Mouse (Mus musculus) heart, embryonic 11.5 days (tissue): ENCODE results near the gene Slc16a8. TPM values are rescaled to one million over a fixed set of nuclear protein-coding genes. Genes with fewer than 3 reads are reported as not detected.

Experiments
- ATAC-seq: fragments of 200-750 bp; cut with Nextera tagmentation; replicated peaks from 2 replicates; pipeline ENCODE4 v1.8.0; 2017; ENCODE audit warnings: moderate library complexity; ENCODE audit not compliant: insufficient number of reproducible peaks, low FRiP score, low TSS enrichment
- H3K27ac ChIP-seq: fragments of 300-500 bp; sonication (generic); 2 replicates; pipeline ENCODE4 v1.5.1; 2014; ENCODE audit warnings: mild to moderate bottlenecking, low read depth, low read length
- H3K27me3 ChIP-seq: fragments of 300-500 bp; sonication (generic); 2 replicates; pipeline ENCODE4 v1.6.1; 2014; ENCODE audit warnings: mild to moderate bottlenecking, low read length, mixed read lengths; ENCODE audit not compliant: control insufficient read depth, insufficient read depth
- H3K36me3 ChIP-seq: fragments of 300-500 bp; sonication (generic); 2 replicates; pipeline ENCODE4 v1.6.1; 2014; ENCODE audit warnings: mild to moderate bottlenecking, low read length, moderate library complexity, mixed read lengths; ENCODE audit not compliant: control insufficient read depth, insufficient read depth
- H3K4me1 ChIP-seq: fragments of 300-500 bp; sonication (generic); 2 replicates; pipeline ENCODE4 v1.6.1; 2014; ENCODE audit warnings: low read length; ENCODE audit not compliant: control insufficient read depth, insufficient read depth
- H3K4me2 ChIP-seq: fragments of 300-500 bp; sonication (generic); 2 replicates; pipeline ENCODE4 v1.6.1; 2014; ENCODE audit warnings: mild to moderate bottlenecking, moderate library complexity
- H3K4me3 ChIP-seq: fragments of 300-500 bp; sonication (generic); 2 replicates; pipeline ENCODE4 v1.5.1; 2014; ENCODE audit warnings: low read depth, low read length
- H3K9ac ChIP-seq: fragments of 300-500 bp; sonication (generic); 2 replicates; pipeline ENCODE4 v1.6.1; 2014; ENCODE audit warnings: mild to moderate bottlenecking, low read depth, low read length, moderate library complexity
- H3K9me3 ChIP-seq: fragments of 300-500 bp; sonication (generic); replicated peaks from 2 replicates; pipeline ENCODE4 v1.6.1; 2016; ENCODE audit warnings: low read length; ENCODE audit not compliant: control insufficient read depth
- WGBS: fragments of 180-500 bp; shearing (Covaris S2); extraction: QIAGEN DNeasy Blood & Tissue Kit; methylation state at CpG from one replicate; pipeline ENCODE4 v1.1.7; 2014; ENCODE audit not compliant: insufficient replicate concordance; 5-methylcytosine and 5-hydroxymethylcytosine counted together
- polyA plus RNA-seq: library from polyadenylated mRNA; unstranded; fragments of >200 nt; fragmentation: Nextera tagmentation; extraction: Ambion mirVana; gene quantifications from 2 replicates; pipeline ENCODE4 v1.2.1, GENCODE M21; 2014

The Slc16a8 gene
- polyA plus RNA-seq, 1 experiment from 2014 or later: 0.17 TPM

DNA sequence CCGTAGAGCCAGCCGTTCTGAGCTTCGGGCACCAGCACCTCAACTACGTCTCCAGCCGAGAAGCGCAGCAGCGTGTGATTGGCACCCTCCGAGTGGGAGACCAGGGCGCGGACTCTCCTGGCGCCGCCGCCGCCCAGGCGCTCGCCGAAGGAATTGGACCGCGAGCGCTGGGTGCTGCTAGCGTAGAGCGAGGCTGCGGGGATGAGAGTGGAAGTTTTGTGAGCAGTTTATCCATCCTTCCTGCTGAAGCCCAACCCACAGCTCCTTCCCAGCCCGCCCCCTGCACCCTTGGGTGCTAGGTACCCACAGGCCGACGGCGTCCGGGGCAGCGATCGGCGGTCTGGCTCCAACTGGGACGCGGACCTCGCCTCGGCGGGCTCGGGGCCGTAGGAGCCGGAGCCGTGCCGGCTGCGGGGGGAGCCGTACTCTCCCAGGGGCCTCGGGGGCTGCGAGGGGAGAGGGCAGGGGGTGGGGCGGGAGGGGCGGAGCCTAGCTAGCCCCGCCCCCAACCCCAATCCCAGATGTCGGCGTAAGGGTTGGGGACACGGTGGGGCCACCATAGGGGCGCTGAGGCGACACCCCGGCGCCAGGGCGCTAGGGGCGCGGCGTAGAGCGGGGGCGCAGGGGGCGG, 6.6 kb upstream of the Slc16a8 start:
- no peaks in the 10 kb centered on the region for H3K36me3 ChIP-seq
- H3K4me1 ChIP-seq: peaks cover 9% of the 10 kb centered on the region
- 2% methylated on average over 43 of the region's 62 CpGs for WGBS
- H3K27ac ChIP-seq: peak overlapping the region; percentile 54
- no peaks in the 10 kb centered on the region for H3K9me3 ChIP-seq
- ATAC-seq: peak; percentile 47
- peaks cover 56% of the 10 kb centered on the region for H3K27me3 ChIP-seq
- peak overlapping the region; percentile 69 for H3K9ac ChIP-seq
- H3K4me3 ChIP-seq: peak overlapping the region; percentile 63
- peak overlapping the region; percentile 99 for H3K4me2 ChIP-seq

DNA sequence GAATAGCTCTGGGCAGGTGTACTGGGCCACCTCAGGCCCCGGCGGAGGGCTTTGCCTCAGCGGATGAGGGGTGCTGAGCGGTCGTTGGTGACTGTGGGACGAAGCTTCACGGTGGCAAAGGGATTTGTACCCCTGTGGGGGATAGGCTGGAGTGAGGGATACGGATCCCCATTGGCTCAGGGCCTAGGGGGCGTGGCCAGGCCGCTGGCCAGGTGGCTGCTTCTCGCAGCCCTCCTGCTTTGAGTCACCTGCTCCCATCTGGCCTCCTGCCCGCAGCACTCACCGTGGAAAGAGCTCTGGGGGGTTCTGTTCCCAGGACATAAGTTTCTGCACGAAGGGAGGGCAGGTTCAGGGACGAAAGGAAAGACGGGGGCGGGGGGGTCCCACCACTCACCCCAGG, 4.0 kb upstream of the Slc16a8 start:
- H3K27me3 ChIP-seq: peaks cover 67% of the 10 kb centered on the region

DNA sequence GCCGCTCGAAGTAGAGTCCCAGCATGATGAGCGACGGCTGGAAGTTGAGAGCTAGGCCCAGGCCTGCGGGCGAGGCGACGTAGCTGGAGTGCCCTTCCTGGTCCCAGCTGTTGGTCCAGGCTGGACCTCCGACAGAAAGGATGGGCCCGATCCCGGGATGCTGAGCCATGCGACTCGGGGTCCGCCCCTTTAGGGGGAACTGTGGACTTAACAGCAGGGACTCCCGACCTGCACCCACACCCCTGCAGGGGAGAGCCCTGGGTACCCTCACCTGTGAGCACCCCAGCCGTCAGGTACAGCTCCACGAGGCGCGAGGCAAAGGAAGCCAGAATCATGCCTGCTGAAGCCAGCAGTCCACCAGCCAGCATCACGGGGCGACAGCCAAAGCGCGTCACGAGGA, 2.0 kb downstream of the Slc16a8 start:
- Histone ChIP-seq H3K9ac (peak overlapping the region; percentile 71), H3K4me3 (peak overlapping the region; percentile 50), H3K27ac (no peak overlapping the region), H3K36me3 (peaks cover 6% of the 10 kb centered on the region), H3K9me3 (no peaks in the 10 kb centered on the region), H3K4me1 (peaks cover 11% of the 10 kb centered on the region), H3K27me3 (peaks cover 49% of the 10 kb centered on the region), H3K4me2 (peak overlapping the region; percentile 84)
- WGBS: 26% methylated on average over 24 of the region's 24 CpGs
- no peak for ATAC-seq

More for the DNA sequence above, 4.0 kb upstream of the Slc16a8 start:
- H3K9ac ChIP-seq: no peak overlapping the region
- no peak overlapping the region for H3K4me2 ChIP-seq
- H3K36me3 ChIP-seq: no peaks in the 10 kb centered on the region
- no peak overlapping the region for H3K27ac ChIP-seq
- 25% methylated on average over 17 of the region's 17 CpGs for WGBS
- H3K9me3 ChIP-seq: no peaks in the 10 kb centered on the region
- no peak overlapping the region for H3K4me3 ChIP-seq
- no peak for ATAC-seq
- H3K4me1 ChIP-seq: peaks cover 9% of the 10 kb centered on the region

DNA sequence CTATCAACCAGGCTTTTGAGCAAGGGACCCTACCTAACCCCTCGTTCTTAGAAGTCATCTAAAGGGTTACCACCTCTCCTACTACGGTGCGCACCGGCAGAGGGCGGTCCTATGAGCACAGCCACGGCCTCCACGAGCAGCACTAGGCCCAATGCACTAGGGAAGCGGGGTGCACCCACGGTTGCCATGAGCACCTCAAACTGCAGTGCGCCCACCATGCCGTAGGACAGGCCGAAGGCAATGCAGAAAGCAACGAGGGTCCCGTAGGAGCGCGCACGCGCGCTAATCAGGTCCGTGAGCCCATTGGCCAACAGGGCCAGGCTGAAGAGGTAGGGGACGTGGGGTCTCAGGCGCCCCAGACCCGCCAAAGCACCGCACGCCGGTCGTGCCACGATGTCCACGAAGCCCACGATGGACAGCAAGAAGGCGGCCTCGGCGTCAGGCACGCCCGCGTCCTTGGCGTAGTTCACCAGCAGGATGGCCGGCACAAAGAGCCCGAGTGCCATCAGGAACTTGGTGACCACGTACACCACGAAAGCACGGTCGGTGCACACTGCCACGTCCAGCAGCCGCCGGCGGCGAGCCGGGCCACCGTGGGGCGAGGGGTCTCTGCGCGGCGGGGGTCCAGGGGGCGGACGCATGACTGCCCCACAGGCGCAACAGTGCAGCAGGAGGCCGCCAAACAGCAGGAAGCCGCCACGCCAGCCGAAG, 2.6 kb downstream of the Slc16a8 start:
- peaks cover 49% of the 10 kb centered on the region for H3K27me3 ChIP-seq
- peak overlapping the region; percentile 50 for H3K4me3 ChIP-seq
- no peak for ATAC-seq
- peaks cover 11% of the 10 kb centered on the region for H3K4me1 ChIP-seq
- peak overlapping the region; percentile 84 for H3K4me2 ChIP-seq
- peak overlapping the region; percentile 71 for H3K9ac ChIP-seq
- no peak overlapping the region for H3K27ac ChIP-seq
- no peaks in the 10 kb centered on the region for H3K9me3 ChIP-seq
- H3K36me3 ChIP-seq: peaks cover 8% of the 10 kb centered on the region
- 3% methylated on average over 61 of the region's 61 CpGs for WGBS

DNA sequence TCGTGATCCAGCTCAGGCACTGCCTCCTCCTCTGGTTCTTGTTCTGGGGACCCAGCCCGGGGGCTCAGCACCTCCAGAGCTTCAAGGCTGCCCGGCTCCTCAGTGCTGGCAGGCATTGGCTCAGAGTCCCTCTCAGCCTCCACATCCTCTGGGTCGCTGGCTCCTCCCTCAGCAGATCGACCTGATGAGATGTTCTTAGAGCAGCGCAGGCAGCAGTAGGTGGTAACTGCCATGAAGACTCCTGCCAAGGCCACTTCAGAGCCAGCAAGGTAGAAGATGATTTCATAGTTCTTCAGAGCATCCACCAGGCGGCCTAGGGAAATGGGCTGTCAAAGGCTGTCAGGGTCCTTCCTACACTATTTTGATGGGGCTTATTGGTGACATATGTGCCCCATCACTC, 3.4 kb downstream of the Slc16a8 start:
- H3K4me2 ChIP-seq: no peak overlapping the region
- no peak overlapping the region for H3K4me3 ChIP-seq
- H3K27ac ChIP-seq: no peak overlapping the region
- H3K4me1 ChIP-seq: peaks cover 11% of the 10 kb centered on the region
- 49% methylated on average over 7 of the region's 7 CpGs for WGBS
- H3K27me3 ChIP-seq: peaks cover 49% of the 10 kb centered on the region
- H3K36me3 ChIP-seq: peaks cover 13% of the 10 kb centered on the region
- no peak overlapping the region for H3K9ac ChIP-seq
- H3K9me3 ChIP-seq: no peaks in the 10 kb centered on the region
- ATAC-seq: no peak

DNA sequence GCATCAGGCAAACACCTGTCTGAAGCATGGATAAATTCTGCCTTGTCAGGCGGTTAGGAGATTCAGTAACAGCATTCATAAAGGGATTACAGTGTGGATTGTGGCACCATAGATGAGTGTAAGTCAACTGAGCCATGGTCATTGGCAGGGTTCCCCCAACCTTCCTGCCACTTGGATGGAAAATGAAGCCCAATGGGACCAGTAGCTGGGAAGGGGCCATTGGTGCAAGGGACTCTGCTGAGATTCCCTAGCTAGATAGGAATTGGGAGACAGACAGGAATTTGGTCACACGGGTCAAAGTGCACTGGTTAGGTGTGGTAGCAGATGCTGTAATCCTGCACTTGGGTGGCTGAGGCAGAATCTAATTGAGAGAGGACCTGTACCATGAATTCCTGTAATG, 4.3 kb downstream of the Slc16a8 start:
- Histone ChIP-seq H3K4me1 (peaks cover 11% of the 10 kb centered on the region), H3K4me3 (no peak overlapping the region), H3K36me3 (peaks cover 15% of the 10 kb centered on the region), H3K9ac (no peak overlapping the region), H3K9me3 (no peaks in the 10 kb centered on the region), H3K27me3 (peaks cover 47% of the 10 kb centered on the region), H3K4me2 (no peak overlapping the region), H3K27ac (no peak overlapping the region)
- 72% methylated on average over 2 of the region's 2 CpGs for WGBS
- ATAC-seq: no peak

DNA sequence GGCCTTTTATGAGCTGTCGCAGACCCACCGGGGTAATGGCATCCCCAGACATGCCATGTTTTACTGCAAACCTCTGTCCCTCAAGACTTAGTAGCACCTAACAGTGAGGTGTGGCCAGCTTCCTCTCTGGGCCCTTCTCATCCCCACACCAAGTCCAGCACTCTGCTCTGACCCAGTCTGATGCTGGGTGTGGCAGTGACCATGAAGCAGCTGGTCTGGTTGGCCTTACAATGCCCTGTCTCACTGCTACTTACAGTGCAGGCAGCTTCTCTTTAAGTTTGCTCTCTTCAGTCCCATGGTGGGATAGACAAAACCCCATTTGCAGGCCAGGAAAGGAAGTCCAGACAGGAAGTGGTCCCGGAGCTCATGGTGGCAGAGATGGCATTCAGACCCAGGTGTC, 9.2 kb downstream of the Slc16a8 start:
- ATAC-seq: no peak
- peaks cover 25% of the 10 kb centered on the region for H3K36me3 ChIP-seq
- peaks cover 17% of the 10 kb centered on the region for H3K4me1 ChIP-seq
- H3K27me3 ChIP-seq: peaks cover 4% of the 10 kb centered on the region; the same call in 1 of the 2 replicates
- H3K4me3 ChIP-seq: no peak overlapping the region
- no peak overlapping the region for H3K9ac ChIP-seq
- H3K27ac ChIP-seq: no peak overlapping the region
- no peak overlapping the region for H3K4me2 ChIP-seq
- no peaks in the 10 kb centered on the region for H3K9me3 ChIP-seq
- WGBS: 82% methylated on average over 3 of the region's 3 CpGs

DNA sequence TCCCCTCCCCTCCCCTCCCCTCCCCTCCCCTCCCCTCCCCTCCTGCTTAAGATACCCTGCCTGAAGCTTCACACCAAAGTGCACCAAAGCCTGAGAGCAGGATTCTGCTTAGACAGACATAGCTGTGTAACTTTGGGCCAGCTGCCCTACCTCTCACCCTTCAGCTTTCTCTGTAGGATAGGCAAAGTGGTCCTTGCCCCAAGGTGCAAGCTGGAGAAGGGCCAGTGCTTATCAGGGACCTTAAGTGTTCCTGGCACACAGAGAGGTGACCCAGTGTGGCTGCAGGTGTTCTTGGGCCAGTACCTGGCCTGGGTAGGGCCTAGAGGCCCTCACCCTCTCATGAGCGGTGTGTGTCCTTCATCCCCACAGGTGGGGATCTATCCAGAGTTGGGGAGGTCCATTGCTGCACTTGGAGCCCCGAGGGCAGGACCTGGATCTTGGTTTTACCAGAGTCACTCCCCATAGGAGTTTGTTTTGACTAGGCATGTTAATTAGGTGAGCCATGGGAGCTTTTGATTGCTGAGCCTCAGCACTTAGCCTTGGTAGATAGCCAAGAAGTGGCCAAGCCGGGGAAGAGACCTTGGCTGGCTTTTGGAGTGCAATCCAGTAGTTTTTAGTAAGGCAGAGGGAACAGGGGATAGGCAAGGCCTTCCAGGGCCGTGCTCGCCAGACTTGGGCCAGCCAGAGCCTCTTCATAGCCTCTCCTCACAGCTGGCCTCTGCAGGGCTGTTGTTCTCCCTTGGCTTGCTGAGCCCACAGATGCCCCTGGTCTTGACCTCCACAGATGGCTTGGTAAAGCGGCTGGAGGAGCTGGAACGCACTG, 10.3 kb downstream of the Slc16a8 start:
- Histone ChIP-seq H3K27ac (peak overlapping the region; percentile 90), H3K9me3 (no peaks in the 10 kb centered on the region), H3K4me3 (no peak overlapping the region), H3K36me3 (peaks cover 30% of the 10 kb centered on the region), H3K9ac (no peak overlapping the region; the same call in none of the 2 replicates), H3K4me1 (peaks cover 17% of the 10 kb centered on the region), H3K4me2 (no peak overlapping the region), H3K27me3 (no peaks in the 10 kb centered on the region)
- whole genome bisulfite sequencing: 75% methylated on average over 7 of the region's 7 CpGs
- no peak for ATAC-seq
